Comparison of ENCODE assay signal across 8 mouse cellular contexts in genomic region chr16:26581913-26582376, GRCm38 (mm10). TPM values are rescaled to one million over a fixed set of nuclear protein-coding genes. Genes with fewer than 3 reads are reported as not detected.
DNase-seq lines count a peak whose midpoint lies in the region; ATAC-seq and TF ChIP-seq lines count a peak whose summit lies in the region.

No protein-coding gene starts in this region.

- H3K36me3 ChIP-seq in C2C12 (ENCODE audit: control insufficient read depth, insufficient read depth): no peaks in the 10 kb centered on the region
- no peaks in the 10 kb centered on the region for H3K36me3 ChIP-seq in embryonic facial prominence, embryonic 10.5 days (replicated peaks)
- no peaks in the 10 kb centered on the region for H3K36me3 ChIP-seq in hindbrain, embryonic 14.5 days (replicated peaks; ENCODE audit: control insufficient read depth, insufficient read depth)
- H3K36me3 ChIP-seq in liver, postnatal 0 days (replicated peaks; ENCODE audit: insufficient read depth, low read length): no peaks in the 10 kb centered on the region
- no peaks in the 10 kb centered on the region for H3K36me3 ChIP-seq in small intestine, adult 2 months (ENCODE audit: control insufficient read depth, insufficient read depth, low read length)

- TF ChIP-seq EP300 in liver, postnatal 0 days (IDR thresholded peaks at IDR 0.05; ENCODE audit: low read depth): no peak

- DNase-seq in frontal cortex, adult 2 months (ENCODE audit: extremely low spot score in 1 of 2, low spot score in 1 of 2): peak; percentile 36 to 60
- no peak for DNase-seq in frontal cortex, postnatal 14 days (ENCODE audit: low spot score in 2 of 2)
- no peak for DNase-seq in embryonic facial prominence, embryonic 10.5 days (ENCODE audit: low spot score)
- DNase-seq in hindbrain, embryonic 14.5 days (ENCODE audit: low spot score): no peak
- DNase-seq in liver, postnatal 0 days: no peak
- DNase-seq in spleen, postnatal 14 days (ENCODE audit: low spot score in 2 of 2): no peak

- peak overlapping the region; percentile 85 for H3K4me2 ChIP-seq in hindbrain, embryonic 14.5 days (replicated peaks)
- peak overlapping the region; percentile 82 for H3K4me2 ChIP-seq in liver, postnatal 0 days (ENCODE audit: low read depth, low read length)

- H3K9ac ChIP-seq in hindbrain, embryonic 14.5 days: peak overlapping the region; percentile 70
- H3K9ac ChIP-seq in liver, postnatal 0 days (replicated peaks): peak overlapping the region; percentile 71

- H3K4me3 ChIP-seq in C2C12 (ENCODE audit: insufficient read depth, poor library complexity, severe bottlenecking): peak overlapping the region; percentile 52
- peak overlapping the region; percentile 74 for H3K4me3 ChIP-seq in embryonic facial prominence, embryonic 10.5 days
- H3K4me3 ChIP-seq in hindbrain, embryonic 14.5 days (replicated peaks; ENCODE audit: low read length): peak overlapping the region; percentile 52
- peak overlapping the region; percentile 65 for H3K4me3 ChIP-seq in liver, postnatal 0 days (ENCODE audit: low read depth, low read length)
- H3K4me3 ChIP-seq in small intestine, adult 2 months (ENCODE audit: low read depth, low read length): peak overlapping the region; percentile 95

- TF ChIP-seq CTCF in C2C12 (IDR thresholded peaks at IDR 0.05; ENCODE audit: control insufficient read depth, insufficient read depth, insufficient read length): no peak
- no peak for TF ChIP-seq CTCF in liver, postnatal 0 days (IDR thresholded peaks at IDR 0.05; ENCODE audit: low read depth)
- no peak for TF ChIP-seq CTCF in small intestine, adult 2 months (IDR thresholded peaks at IDR 0.05; ENCODE audit: extremely low read depth, insufficient read length, insufficient replicate concordance, low read depth, low read length)

- H3K79me3 ChIP-seq in C2C12 (ENCODE audit: low read depth): no peaks in the 10 kb centered on the region

- ATAC-seq in hindbrain, embryonic 14.5 days (ENCODE audit: low FRiP score): peak; percentile 68
- peak; percentile 30 for ATAC-seq in liver, postnatal 0 days

- H3K9me3 ChIP-seq in embryonic facial prominence, embryonic 10.5 days: no peaks in the 10 kb centered on the region
- H3K9me3 ChIP-seq in hindbrain, embryonic 14.5 days (ENCODE audit: control insufficient read depth, low read length): no peaks in the 10 kb centered on the region
- no peaks in the 10 kb centered on the region for H3K9me3 ChIP-seq in liver, postnatal 0 days (ENCODE audit: low read length)

- H3K4me1 ChIP-seq in embryonic facial prominence, embryonic 10.5 days: peaks cover 5% of the 10 kb centered on the region; the same call in 1 of the 2 replicates
- no peaks in the 10 kb centered on the region for H3K4me1 ChIP-seq in hindbrain, embryonic 14.5 days (replicated peaks; ENCODE audit: control insufficient read depth, insufficient read depth, low read length)
- peaks cover 14% of the 10 kb centered on the region for H3K4me1 ChIP-seq in liver, postnatal 0 days (ENCODE audit: insufficient read depth)
- H3K4me1 ChIP-seq in small intestine, adult 2 months (ENCODE audit: control insufficient read depth, insufficient read depth, insufficient read length, low read length): peaks cover 3% of the 10 kb centered on the region; the same call in 1 of the 2 replicates

- H3ac ChIP-seq in C2C12 (ENCODE audit: control insufficient read depth, insufficient read length, low read depth): peak overlapping the region; percentile 76

- peak overlapping the region; percentile 76 for H3K27ac ChIP-seq in embryonic facial prominence, embryonic 10.5 days (replicated peaks)
- H3K27ac ChIP-seq in hindbrain, embryonic 14.5 days: no peak overlapping the region
- H3K27ac ChIP-seq in liver, postnatal 0 days (ENCODE audit: low read depth): peak overlapping the region; percentile 69
- H3K27ac ChIP-seq in small intestine, adult 2 months (ENCODE audit: insufficient read depth, low read depth, low read length): 0 out of 2 replicates have a peak overlapping the region, but pooled peaks have one; percentile 17

- under 1% methylated on average over 16 of the region's 16 CpGs for WGBS in embryonic facial prominence, embryonic 10.5 days
- WGBS in hindbrain, embryonic 14.5 days: under 1% methylated on average over 16 of the region's 16 CpGs
- 1% methylated on average over 16 of the region's 16 CpGs for WGBS in liver, postnatal 0 days (ENCODE audit: insufficient replicate concordance)
- 1% methylated on average over 16 of the region's 16 CpGs for WGBS in small intestine, adult 2 months

- no peak for TF ChIP-seq POLR2A in small intestine, adult 2 months (IDR thresholded peaks at IDR 0.05; ENCODE audit: low read depth, low read length)

- H3K27me3 ChIP-seq in C2C12 (ENCODE audit: control insufficient read depth, insufficient read depth, insufficient read length): no peaks in the 10 kb centered on the region
- peaks cover 28% of the 10 kb centered on the region for H3K27me3 ChIP-seq in embryonic facial prominence, embryonic 10.5 days (replicated peaks; ENCODE audit: low read depth, poor library complexity, severe bottlenecking)
- 0 out of 2 replicates have a peak, but pooled peaks cover 3% of the 10 kb centered on the region for H3K27me3 ChIP-seq in hindbrain, embryonic 14.5 days (ENCODE audit: control insufficient read depth, insufficient read depth, low read length)
- no peaks in the 10 kb centered on the region for H3K27me3 ChIP-seq in liver, postnatal 0 days (ENCODE audit: insufficient read depth, low read length)
- H3K27me3 ChIP-seq in small intestine, adult 2 months (ENCODE audit: control insufficient read depth, insufficient read depth, low read length): no peaks in the 10 kb centered on the region

- no peaks in the 10 kb centered on the region for H3K79me2 ChIP-seq in C2C12 (ENCODE audit: control insufficient read depth, insufficient read depth)

TF ChIP-seq in C2C12, 6 proteins besides CTCF, POLR2A, EP300 and RAD21:
- no peak for TF ChIP-seq MYOG (IDR thresholded peaks at IDR 0.05; ENCODE audit: control insufficient read depth, extremely low read depth, insufficient read length)
- no peak for TF ChIP-seq MAX (IDR thresholded peaks at IDR 0.05)
- TF ChIP-seq MYOD1 (IDR thresholded peaks at IDR 0.05; ENCODE audit: control insufficient read depth, insufficient read length, low read depth): no peak
- TF ChIP-seq USF1 (IDR thresholded peaks at IDR 0.05; ENCODE audit: low read depth): no peak
- TF ChIP-seq CEBPB (IDR thresholded peaks at IDR 0.05; ENCODE audit: low read depth): no peak
- TF ChIP-seq FOSL1 (IDR thresholded peaks at IDR 0.05; ENCODE audit: insufficient read depth, low read length, poor library complexity, severe bottlenecking): no peak

RNA-seq across cellular contexts. Expression of gene Il1rap, which starts 0.4 kb away (rescaled TPM):
- polyA plus RNA-seq in frontal cortex, adult 2 months (2012; rRNA removed): 19.2 and 20.3 TPM in 2 replicates
- 1.5 TPM for polyA plus RNA-seq in C2C12 (2012; fragmentation: generic; extraction: Trizol)
- polyA plus RNA-seq in embryonic facial prominence, embryonic 10.5 days (2016; fragmentation: Nextera tagmentation; extraction: Ambion mirVana): 2.9 and 3.0 TPM in 2 replicates
- polyA plus RNA-seq in hindbrain, embryonic 14.5 days (2014; fragmentation: Nextera tagmentation; extraction: Ambion mirVana): 14.5 and 14.9 TPM in 2 replicates
- 25.6 and 27.4 TPM in 2 replicates for polyA plus RNA-seq in liver, postnatal 0 days (2015; fragmentation: Nextera tagmentation; extraction: Ambion mirVana)
- polyA plus RNA-seq in small intestine, adult 2 months (2012; rRNA removed): 0.39 and 0.56 TPM in 2 replicates

RNA-seq across cellular contexts. Expression of gene Tmem207, which starts 55.4 kb away (rescaled TPM):
- polyA plus RNA-seq in frontal cortex, adult 2 months (2012; rRNA removed): not detected in 2 replicates
- not detected for polyA plus RNA-seq in C2C12 (2012; fragmentation: generic; extraction: Trizol)
- polyA plus RNA-seq in embryonic facial prominence, embryonic 10.5 days (2016; fragmentation: Nextera tagmentation; extraction: Ambion mirVana): not detected in 2 replicates
- polyA plus RNA-seq in hindbrain, embryonic 14.5 days (2014; fragmentation: Nextera tagmentation; extraction: Ambion mirVana): 0.08 TPM in 1 of 2 replicates, not detected in the other
- polyA plus RNA-seq in liver, postnatal 0 days (2015; fragmentation: Nextera tagmentation; extraction: Ambion mirVana): not detected in 2 replicates
- polyA plus RNA-seq in small intestine, adult 2 months (2012; rRNA removed): not detected in 2 replicates

Comparison
In these comparisons a context has a peak if more than half of its experiments do, and no peak if none do; other contexts are left out.
1. DNase-seq: peak in frontal cortex, adult 2 months (2 of 2); none in frontal cortex, postnatal 14 days (0 of 2), embryonic facial prominence, embryonic 10.5 days (single experiment), hindbrain, embryonic 14.5 days (single experiment), liver, postnatal 0 days (single experiment) and spleen, postnatal 14 days (0 of 2).
2. Peak in every context shown above with its lines, with median percentiles within 50 percentile points of each other: H3K4me3 ChIP-seq.